Mouse (Mus musculus) right cerebral cortex, postnatal 25 days (tissue): ENCODE data around the gene Slc44a2.
"Not testable (repeated sequence)": the region's sequence is repeated elsewhere in the genome, so short reads cannot be mapped to it uniquely, and the experiment has no call there.

Experiments used
- DNase-seq: peaks from one replicate; pipeline ENCODE4 v3.0.0; 2022

Slc44a2 gene

GRCm38 (mm10) chr9:21309150-21309741 lies 11.3 kb upstream of the Slc44a2 start:
- no peak for DNase-seq

GRCm38 (mm10) chr9:21311695-21312094 lies 8.8 kb upstream of the Slc44a2 start:
- no peak for DNase-seq

GRCm38 (mm10) chr9:21312134-21312533 lies 8.4 kb upstream of the Slc44a2 start, which contains the start of gene Ap1m2:
TSS of gene Ap1m2 (minus strand) at chr9:21312337.
- DNase-seq, result no peak

GRCm38 (mm10) chr9:21313394-21313793 lies 7.1 kb upstream of the Slc44a2 start:
- peak; percentile 72 for DNase-seq

GRCm38 (mm10) chr9:21314367-21315140 lies 5.9 kb upstream of the Slc44a2 start:
- no peak for DNase-seq

- DNase-seq, result no peak
Measured at GRCm38 (mm10) chr9:21315421-21315820, 5.1 kb upstream of the Slc44a2 start.

- DNase-seq, result no peak
Measured at GRCm38 (mm10) chr9:21316696-21317095, 3.8 kb upstream of the Slc44a2 start.

- DNase-seq, result no peak
Measured at GRCm38 (mm10) chr9:21318792-21319191, 1.7 kb upstream of the Slc44a2 start.

- no peak for DNase-seq
Measured at GRCm38 (mm10) chr9:21319503-21319902, 995 bp upstream of the Slc44a2 start.

- DNase-seq, result no peak
Measured at GRCm38 (mm10) chr9:21320280-21320618, 249 bp upstream of the Slc44a2 start.

GRCm38 (mm10) chr9:21321513-21321835 lies 976 bp downstream of the Slc44a2 start:
- DNase-seq, result peak; percentile 8

GRCm38 (mm10) chr9:21322211-21322916 lies 1.9 kb downstream of the Slc44a2 start:
- DNase-seq, result peak; percentile 23

- DNase-seq, result not testable (repeated sequence)
Measured at GRCm38 (mm10) chr9:21322917-21323297, 2.4 kb downstream of the Slc44a2 start.

- no peak for DNase-seq
Measured at GRCm38 (mm10) chr9:21324269-21324668, 3.8 kb downstream of the Slc44a2 start.

- DNase-seq, result no peak
Measured at GRCm38 (mm10) chr9:21327569-21327968, 7.1 kb downstream of the Slc44a2 start.

GRCm38 (mm10) chr9:21328041-21328440 lies 7.5 kb downstream of the Slc44a2 start:
- no peak for DNase-seq

GRCm38 (mm10) chr9:21329041-21329440 lies 8.5 kb downstream of the Slc44a2 start:
- DNase-seq, result no peak

- no peak for DNase-seq
Measured at GRCm38 (mm10) chr9:21329699-21330289, 9.3 kb downstream of the Slc44a2 start.

- DNase-seq, result no peak
Measured at GRCm38 (mm10) chr9:21331365-21332140, 11.1 kb downstream of the Slc44a2 start.

- no peak for DNase-seq
Measured at GRCm38 (mm10) chr9:21332161-21333061, 11.9 kb downstream of the Slc44a2 start.

GRCm38 (mm10) chr9:21333523-21333922 lies 13.0 kb downstream of the Slc44a2 start:
- DNase-seq, result no peak

GRCm38 (mm10) chr9:21334747-21335146 lies 14.2 kb downstream of the Slc44a2 start:
- DNase-seq, result no peak
